Mouse (Mus musculus): Measurements from ENCODE around the gene Sbpl. TPM values are rescaled to one million over a fixed set of nuclear protein-coding genes. Genes with fewer than 3 reads are reported as not detected.
A peak's percentile ranks its signal among the peaks of the same experiment; 100 is the strongest.

Gene Sbpl
- total and polyA plus RNA-seq, 3 experiments, result not detected

DNA sequence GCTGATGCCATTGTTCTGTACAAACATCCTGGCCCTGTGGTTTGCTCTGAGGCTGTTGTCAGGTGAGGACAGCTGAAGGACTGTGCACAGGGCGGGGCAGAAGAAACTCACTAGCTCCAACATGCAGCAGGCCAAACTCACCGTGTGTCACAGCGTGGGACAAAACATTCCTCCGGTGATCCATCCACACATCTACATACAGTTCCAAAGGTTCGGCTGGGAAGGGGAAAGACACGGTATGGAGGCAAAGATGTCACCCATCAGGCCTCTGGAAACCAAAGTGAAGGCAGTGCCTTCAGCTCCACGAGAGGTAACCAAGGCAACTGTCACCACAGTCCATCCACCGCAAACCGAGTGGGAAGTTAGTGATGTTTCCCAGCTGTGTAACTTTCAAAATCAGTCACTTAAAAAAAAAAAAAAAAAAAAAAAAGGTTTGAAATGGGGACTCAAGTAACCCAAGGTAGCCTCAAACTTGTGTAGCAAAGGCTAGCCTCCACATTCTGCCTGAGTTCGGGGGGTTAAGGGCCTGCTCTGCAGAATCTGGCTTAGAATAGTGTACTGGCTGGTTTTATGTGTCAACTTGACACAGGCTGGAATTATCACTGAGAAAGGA is 25.3 kb upstream of the Sbpl start, which contains the start of gene Prss30:
Gene Prss30, minus strand, starts transcription at position 270 of the 613 bp plus-strand sequence.
- Histone ChIP-seq H3K79me2 (replicated peaks; ENCODE audit: control insufficient read depth, insufficient read depth, low read length) (no peaks in the 10 kb centered on the region), H3K4me3 (no peak within 1 kb of the TSS), H3K4me1 (ENCODE audit: control insufficient read depth, insufficient read depth, low read length) (no peaks in the 10 kb centered on the region), H3K27ac (no peak within 1 kb of the TSS), H3K9ac (ENCODE audit: low read depth, low read length) (no peak within 1 kb of the TSS), H3K27me3 (ENCODE audit: control insufficient read depth, insufficient read depth, low read length) (no peaks in the 10 kb centered on the region), H3K36me3 (ENCODE audit: control insufficient read depth, insufficient read depth, low read length) (no peaks in the 10 kb centered on the region)
- DNase-seq, result peak in 1 of 2 experiments; percentile 13
- intact Hi-C loops (cut with DNase I), result no loop called here
- 72% methylated on average over 10 of the region's 10 CpGs for WGBS
- TF ChIP-seq POLR2A (IDR thresholded peaks at IDR 0.05; ENCODE audit: insufficient read depth, low read depth, low read length) (no peak), EP300 (IDR thresholded peaks at IDR 0.05; ENCODE audit: insufficient read depth, low read depth, low read length) (no peak), CTCF (IDR thresholded peaks at IDR 0.05) (no peak)

DNA sequence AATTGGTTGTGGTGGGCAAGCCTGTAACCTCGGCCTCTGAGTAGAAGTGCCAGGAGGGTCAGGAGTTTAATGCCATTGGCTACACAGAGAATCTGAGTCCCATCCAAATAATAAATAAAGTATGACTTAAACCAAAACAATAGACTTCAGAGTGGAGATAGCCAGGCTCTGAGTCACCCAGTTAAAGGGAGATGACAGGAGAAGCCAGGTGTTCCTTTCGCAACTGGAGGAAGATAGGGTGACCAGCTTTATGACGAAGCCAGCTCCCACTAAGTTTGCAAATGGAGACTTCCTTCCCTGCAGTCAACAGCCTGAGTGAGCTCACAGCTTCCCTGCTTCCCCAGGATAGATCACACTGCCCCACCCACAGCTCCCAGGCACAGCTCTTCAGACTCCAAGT is 24.4 kb upstream of the Sbpl start:
- no peaks in the 10 kb centered on the region for H3K27me3 ChIP-seq (ENCODE audit: control insufficient read depth, insufficient read depth, low read length)
- no peaks in the 10 kb centered on the region for H3K79me2 ChIP-seq (replicated peaks; ENCODE audit: control insufficient read depth, insufficient read depth, low read length)
- no peak for DNase-seq
- H3K9ac ChIP-seq (ENCODE audit: low read depth, low read length), result no peak overlapping the region
- no peaks in the 10 kb centered on the region for H3K4me1 ChIP-seq (ENCODE audit: control insufficient read depth, insufficient read depth, low read length)
- 53% methylated on average over 3 of the region's 3 CpGs for WGBS
- no peak overlapping the region for H3K27ac ChIP-seq
- no peaks in the 10 kb centered on the region for H3K36me3 ChIP-seq (ENCODE audit: control insufficient read depth, insufficient read depth, low read length)
- no peak overlapping the region for H3K4me3 ChIP-seq
- TF ChIP-seq POLR2A (IDR thresholded peaks at IDR 0.05; ENCODE audit: insufficient read depth, low read depth, low read length) (no peak), CTCF (IDR thresholded peaks at IDR 0.05) (no peak), EP300 (IDR thresholded peaks at IDR 0.05; ENCODE audit: insufficient read depth, low read depth, low read length) (no peak)
- intact Hi-C loops (cut with DNase I), result no loop called here

DNA sequence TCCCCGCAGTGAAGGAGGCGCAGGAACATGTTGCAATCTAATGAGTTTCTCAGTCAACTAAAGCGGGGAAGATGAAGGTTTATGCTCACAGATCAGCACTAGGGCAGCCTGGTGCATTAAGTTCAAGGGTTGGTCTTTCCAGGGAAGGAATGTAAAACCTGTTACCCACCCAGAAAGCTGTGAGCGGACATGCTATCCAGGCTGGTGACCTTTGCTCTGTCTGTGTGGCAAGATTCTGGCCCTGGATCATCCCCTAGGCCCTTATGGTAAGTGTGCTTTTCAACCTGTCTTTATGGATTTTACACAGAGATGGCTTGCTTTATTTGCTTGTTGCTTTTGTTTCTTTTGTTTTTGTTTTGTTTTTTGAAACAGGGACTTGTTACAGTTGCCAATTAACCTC is 21.6 kb upstream of the Sbpl start:
- Histone ChIP-seq H3K79me2 (replicated peaks; ENCODE audit: control insufficient read depth, insufficient read depth, low read length) (no peaks in the 10 kb centered on the region), H3K9ac (ENCODE audit: low read depth, low read length) (no peak overlapping the region), H3K27me3 (ENCODE audit: control insufficient read depth, insufficient read depth, low read length) (no peaks in the 10 kb centered on the region; the same call in 1 of the 2 replicates), H3K4me1 (ENCODE audit: control insufficient read depth, insufficient read depth, low read length) (no peaks in the 10 kb centered on the region), H3K36me3 (ENCODE audit: control insufficient read depth, insufficient read depth, low read length) (no peaks in the 10 kb centered on the region), H3K27ac (no peak overlapping the region), H3K4me3 (no peak overlapping the region)
- intact Hi-C loops (cut with DNase I), result no loop called here
- TF ChIP-seq CTCF (IDR thresholded peaks at IDR 0.05), result no peak
- no peak for TF ChIP-seq POLR2A (IDR thresholded peaks at IDR 0.05; ENCODE audit: insufficient read depth, low read depth, low read length)
- TF ChIP-seq EP300 (IDR thresholded peaks at IDR 0.05; ENCODE audit: insufficient read depth, low read depth, low read length), result no peak
- no peak for DNase-seq
- WGBS, result 87% methylated on average over 4 of the region's 4 CpGs

DNA sequence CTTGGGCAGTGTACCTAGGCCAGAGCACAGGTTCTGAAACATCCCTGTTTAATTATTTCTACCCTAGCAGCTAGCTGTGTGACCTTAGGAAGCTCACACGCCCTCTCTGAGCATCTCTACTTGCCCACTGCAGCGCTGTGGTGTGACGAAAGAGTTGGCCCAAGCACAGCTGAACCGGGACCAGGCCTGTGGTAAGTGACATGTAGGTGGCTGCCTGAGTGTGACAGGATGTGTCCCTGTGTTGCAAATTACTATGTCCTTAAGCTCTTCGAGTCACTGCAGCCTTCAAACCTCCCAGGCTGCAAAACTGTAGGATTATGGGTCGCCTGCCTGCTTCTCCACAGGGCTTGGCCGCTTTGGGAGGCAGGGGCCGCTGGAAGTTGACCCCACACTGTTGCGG is 16.2 kb upstream of the Sbpl start:
- intact Hi-C loops (cut with DNase I), result loop anchor here (5.0 kb wide), 1 partner anchor 46 kb away; no protein-coding TSS in a partner anchor
- WGBS, result 79% methylated on average over 9 of the region's 9 CpGs

DNA sequence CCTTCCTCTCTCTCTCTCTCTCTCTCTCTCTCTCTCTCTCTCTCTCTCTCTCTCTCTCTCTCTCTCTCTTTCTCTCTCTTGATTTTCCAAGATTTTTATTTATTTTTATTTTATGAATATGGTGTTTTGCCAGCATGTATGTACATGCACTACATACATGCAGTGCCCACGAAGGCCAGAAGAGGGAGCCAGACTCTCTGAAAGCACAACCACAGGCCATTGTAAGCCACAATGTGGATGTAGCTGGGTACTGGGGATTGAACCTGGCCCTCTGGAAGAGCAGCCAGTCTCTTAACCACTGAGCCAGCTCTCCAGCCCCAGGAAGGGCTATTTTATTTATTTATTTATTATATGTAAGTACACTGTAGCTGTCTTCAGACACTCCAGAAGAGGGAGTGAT is 14.2 kb upstream of the Sbpl start:
- Histone ChIP-seq H3K4me3 (no peak overlapping the region), H3K9ac (ENCODE audit: low read depth, low read length) (no peak overlapping the region), H3K79me2 (replicated peaks; ENCODE audit: control insufficient read depth, insufficient read depth, low read length) (no peaks in the 10 kb centered on the region), H3K27me3 (ENCODE audit: control insufficient read depth, insufficient read depth, low read length) (no peaks in the 10 kb centered on the region; the same call in 1 of the 2 replicates), H3K36me3 (ENCODE audit: control insufficient read depth, insufficient read depth, low read length) (no peaks in the 10 kb centered on the region), H3K27ac (no peak overlapping the region), H3K4me1 (ENCODE audit: control insufficient read depth, insufficient read depth, low read length) (no peaks in the 10 kb centered on the region)
- WGBS, result 4% methylated on average over 1 of the region's 1 CpGs
- DNase-seq, result peak; percentile 58 to 79
- intact Hi-C loops (cut with DNase I), result no loop called here
- TF ChIP-seq CTCF (IDR thresholded peaks at IDR 0.05), result peak; percentile 79
- TF ChIP-seq POLR2A (IDR thresholded peaks at IDR 0.05; ENCODE audit: insufficient read depth, low read depth, low read length), result no peak
- TF ChIP-seq EP300 (IDR thresholded peaks at IDR 0.05; ENCODE audit: insufficient read depth, low read depth, low read length), result no peak

More for the DNA sequence above, 16.2 kb upstream of the Sbpl start:
- no peak overlapping the region for H3K9ac ChIP-seq (ENCODE audit: low read depth, low read length)
- H3K4me3 ChIP-seq, result no peak overlapping the region
- no peak for TF ChIP-seq EP300 (IDR thresholded peaks at IDR 0.05; ENCODE audit: insufficient read depth, low read depth, low read length)
- no peak overlapping the region for H3K27ac ChIP-seq
- no peaks in the 10 kb centered on the region for H3K36me3 ChIP-seq (ENCODE audit: control insufficient read depth, insufficient read depth, low read length)
- H3K4me1 ChIP-seq (ENCODE audit: control insufficient read depth, insufficient read depth, low read length), result no peaks in the 10 kb centered on the region
- DNase-seq, result no peak
- no peaks in the 10 kb centered on the region; the same call in 1 of the 2 replicates for H3K27me3 ChIP-seq (ENCODE audit: control insufficient read depth, insufficient read depth, low read length)
- H3K79me2 ChIP-seq (replicated peaks; ENCODE audit: control insufficient read depth, insufficient read depth, low read length), result no peaks in the 10 kb centered on the region

DNA sequence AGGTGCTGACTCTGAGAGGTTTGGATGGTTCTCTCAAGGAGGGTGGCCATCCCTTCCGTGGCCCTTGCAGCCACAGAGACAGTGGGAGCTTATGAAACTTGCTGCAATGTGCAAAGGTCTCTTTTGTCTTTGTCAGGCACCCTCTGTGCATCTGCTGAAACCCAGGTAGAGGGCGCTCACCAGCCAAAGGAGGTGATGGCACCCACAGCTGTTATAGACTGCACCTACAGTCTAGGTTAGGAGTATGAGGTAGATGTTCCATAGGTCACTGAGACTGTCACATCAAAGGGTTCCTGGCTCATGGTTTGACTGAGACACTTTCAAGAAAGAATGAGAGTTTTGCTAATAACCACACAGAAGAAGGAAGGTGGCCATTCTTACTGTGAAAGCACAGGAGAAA is 13.7 kb upstream of the Sbpl start:
- Histone ChIP-seq H3K79me2 (replicated peaks; ENCODE audit: control insufficient read depth, insufficient read depth, low read length) (no peaks in the 10 kb centered on the region), H3K27me3 (ENCODE audit: control insufficient read depth, insufficient read depth, low read length) (no peaks in the 10 kb centered on the region; the same call in 1 of the 2 replicates), H3K4me3 (no peak overlapping the region), H3K36me3 (ENCODE audit: control insufficient read depth, insufficient read depth, low read length) (no peaks in the 10 kb centered on the region), H3K9ac (ENCODE audit: low read depth, low read length) (no peak overlapping the region), H3K4me1 (ENCODE audit: control insufficient read depth, insufficient read depth, low read length) (no peaks in the 10 kb centered on the region), H3K27ac (no peak overlapping the region)
- no peak for TF ChIP-seq EP300 (IDR thresholded peaks at IDR 0.05; ENCODE audit: insufficient read depth, low read depth, low read length)
- TF ChIP-seq POLR2A (IDR thresholded peaks at IDR 0.05; ENCODE audit: insufficient read depth, low read depth, low read length), result no peak
- TF ChIP-seq CTCF (IDR thresholded peaks at IDR 0.05), result no peak
- WGBS, result 53% methylated on average over 2 of the region's 2 CpGs
- DNase-seq, result no peak
- intact Hi-C loops (cut with DNase I), result no loop called here
